Mouse (Mus musculus): ENCODE data around the gene Ntn5.

GRCm38 (mm10) chr7:45704730-45705442 lies 21.1 kb downstream of the Ntn5 start, which contains the start of gene Dbp:
- TF ChIP-seq POLR2A (IDR thresholded peaks at IDR 0.05; ENCODE audit: control insufficient read depth, extremely low read depth, insufficient read depth, low read length, poor library complexity) (peak; percentile 76), CTCF (IDR thresholded peaks at IDR 0.05; ENCODE audit: borderline replicate concordance, control insufficient read depth, extremely low read depth, insufficient read depth, low read length, poor library complexity) (no peak; the same call in 1 of the 2 replicates)
